ENCODE assay signal across 9 mouse cellular contexts in genomic region chr8:117339296-117339957, GRCm38 (mm10).
DNase-seq lines count a peak whose midpoint lies in the region; ATAC-seq lines count a peak whose summit lies in the region.
"Had no signal": no experiment of that assay in that cellular context is flagged by ENCODE, and none has a peak within 500 bp of the region (broad histone marks: within the 10 kb centered on the region; RNA-seq: fewer than 3 reads in every experiment).

No protein-coding gene starts in this region.

- peak overlapping the region; percentile 68 for H3K27ac ChIP-seq in forebrain, embryonic 10.5 days
- H3K27ac ChIP-seq in forebrain, embryonic 16.5 days (ENCODE audit: low read length) = no peak overlapping the region

- H3K4me1 ChIP-seq in forebrain, embryonic 10.5 days = peaks cover 64% of the 10 kb centered on the region
- peaks cover 18% of the 10 kb centered on the region for H3K4me1 ChIP-seq in forebrain, embryonic 16.5 days (replicated peaks; ENCODE audit: control insufficient read depth, insufficient read depth, low read length)

- no peaks in the 10 kb centered on the region for H3K27me3 ChIP-seq in forebrain, embryonic 10.5 days (ENCODE audit: poor library complexity, severe bottlenecking)
- H3K27me3 ChIP-seq in forebrain, embryonic 16.5 days (replicated peaks; ENCODE audit: control insufficient read depth, insufficient read depth, low read length) = no peaks in the 10 kb centered on the region

- H3K9ac ChIP-seq in forebrain, embryonic 16.5 days (replicated peaks; ENCODE audit: low read depth, low read length) = no peak overlapping the region

- no peaks in the 10 kb centered on the region for H3K36me3 ChIP-seq in forebrain, embryonic 10.5 days (replicated peaks)
- no peaks in the 10 kb centered on the region for H3K36me3 ChIP-seq in forebrain, embryonic 16.5 days (ENCODE audit: control insufficient read depth, insufficient read depth)

- no peak overlapping the region for H3K4me3 ChIP-seq in forebrain, embryonic 10.5 days
- H3K4me3 ChIP-seq in forebrain, embryonic 16.5 days (replicated peaks; ENCODE audit: low read length) = no peak overlapping the region

- no peaks in the 10 kb centered on the region for H3K9me3 ChIP-seq in forebrain, embryonic 10.5 days
- H3K9me3 ChIP-seq in forebrain, embryonic 16.5 days (ENCODE audit: control insufficient read depth, low read length) = no peaks in the 10 kb centered on the region

- no peak for ATAC-seq in forebrain, embryonic 16.5 days

- no peak overlapping the region for H3K4me2 ChIP-seq in forebrain, embryonic 16.5 days (ENCODE audit: low read length)

- DNase-seq in forebrain, embryonic 10.5 days (ENCODE audit: extremely low spot score, low spot score) = no peak
- peak; percentile 20 for DNase-seq in thymus, postnatal 0 days (ENCODE audit: low spot score)
- no peak for DNase-seq in thymus, postnatal 36 days
- DNase-seq in kidney, postnatal 10 days = peak; percentile 52
- DNase-seq in Muller cell, postnatal 12 days (ENCODE audit: inconsistent ontology term) = no peak
- DNase-seq in urinary bladder, postnatal 4 days (ENCODE audit: low spot score in 2 of 2) = no peak
- no peak for DNase-seq in urinary bladder, postnatal 36 days (ENCODE audit: low spot score in 2 of 2)
- DNase-seq: cerebellum, postnatal 14 days had no signal

- 52% methylated on average over 19 of the region's 19 CpGs for WGBS in forebrain, embryonic 10.5 days
- WGBS in forebrain, embryonic 16.5 days = 53% methylated on average over 19 of the region's 19 CpGs

Comparison
In these comparisons a context has a peak if more than half of its experiments do, and no peak if none do; other contexts are left out.
1. DNase-seq: peak in thymus, postnatal 0 days (single experiment) and kidney, postnatal 10 days (single experiment); none in forebrain, embryonic 10.5 days (single experiment), thymus, postnatal 36 days (0 of 2), Muller cell, postnatal 12 days (single experiment), urinary bladder, postnatal 4 days (0 of 2) and urinary bladder, postnatal 36 days (0 of 2).